Mouse (Mus musculus) gastrocnemius, adult 18-20 months (tissue): ENCODE data around the gene Dgkg. TPM values are rescaled to one million over a fixed set of nuclear protein-coding genes. Genes with fewer than 3 reads are reported as not detected.

ENCODE experiments used
- DNase-seq: peaks from one replicate; pipeline ENCODE4 v3.0.0; 2021; ENCODE audit warnings: low spot score
- long read RNA-seq, 2 experiments: library from polyadenylated mRNA; stranded (forward); transcript quantifications; one replicate each; pipeline ENCODE4 v2.0.0; 2021
- total RNA-seq, 2 experiments: library from RNA; stranded (reverse); gene quantifications; 2 replicates each; pipeline ENCODE4 v1.2.3; 2021

Dgkg gene
- under 1 TPM; 0.43 to 0.55 TPM for total RNA-seq
- long read RNA-seq, experiment 1, partial matches to known transcripts: 0 of 1 reads
- long read RNA-seq, experiment 1, other reads (novel, unspliced or antisense): 1 of 1 reads
- long read RNA-seq, experiment 2: 0 reads

- peak; percentile 5 for DNase-seq
Observed at GRCm38 (mm10) chr16:22656533-22657444, at the start of gene Dgkg. Dgkg (minus strand) TSS chr16:22657221.

GRCm38 (mm10) chr16:22704946-22705345 lies 47.9 kb upstream of the Dgkg start:
- no peak for DNase-seq

- no peak for DNase-seq
Observed at GRCm38 (mm10) chr16:22704136-22704535, 47.1 kb upstream of the Dgkg start.

GRCm38 (mm10) chr16:22698846-22699760 lies 42.1 kb upstream of the Dgkg start:
- peak; percentile 65 for DNase-seq

GRCm38 (mm10) chr16:22698101-22698500 lies 41.1 kb upstream of the Dgkg start:
- DNase-seq: no peak

GRCm38 (mm10) chr16:22689622-22690021 lies 32.6 kb upstream of the Dgkg start:
- no peak for DNase-seq

GRCm38 (mm10) chr16:22687711-22688230 lies 30.8 kb upstream of the Dgkg start:
- no peak for DNase-seq

GRCm38 (mm10) chr16:22683605-22684004 lies 26.6 kb upstream of the Dgkg start:
- DNase-seq: no peak

- DNase-seq: no peak
Observed at GRCm38 (mm10) chr16:22682727-22683126, 25.7 kb upstream of the Dgkg start.

- no peak for DNase-seq
Observed at GRCm38 (mm10) chr16:22679641-22680040, 22.6 kb upstream of the Dgkg start.

- no peak for DNase-seq
Observed at GRCm38 (mm10) chr16:22674636-22675035, 17.6 kb upstream of the Dgkg start.

GRCm38 (mm10) chr16:22674164-22674563 lies 17.1 kb upstream of the Dgkg start:
- DNase-seq: no peak

GRCm38 (mm10) chr16:22664033-22664432 lies 7.0 kb upstream of the Dgkg start:
- DNase-seq: no peak

- DNase-seq: no peak
Observed at GRCm38 (mm10) chr16:22663136-22663535, 6.1 kb upstream of the Dgkg start.

GRCm38 (mm10) chr16:22661076-22661475 lies 4.1 kb upstream of the Dgkg start:
- DNase-seq: no peak

GRCm38 (mm10) chr16:22657874-22658789 lies 1.1 kb upstream of the Dgkg start:
- DNase-seq: no peak

GRCm38 (mm10) chr16:22655812-22656211 lies 1.2 kb downstream of the Dgkg start:
- no peak for DNase-seq

- DNase-seq: no peak
Observed at GRCm38 (mm10) chr16:22655223-22655622, 1.8 kb downstream of the Dgkg start.

GRCm38 (mm10) chr16:22654477-22654835 lies 2.6 kb downstream of the Dgkg start:
- no peak for DNase-seq

- no peak for DNase-seq
Observed at GRCm38 (mm10) chr16:22653817-22654476, 3.1 kb downstream of the Dgkg start.
